Mouse (Mus musculus) frontal cortex, adult (tissue): Measurements from ENCODE around the gene Mien1.

Source experiments
- ATAC-seq: cut with Nextera tagmentation; 2 replicates; pipeline ENCODE4 v1.9.2; 2017; ENCODE audit warnings: mild to moderate bottlenecking, moderate library complexity, mixed read lengths; ENCODE audit not compliant: low TSS enrichment

Mien1 gene

DNA sequence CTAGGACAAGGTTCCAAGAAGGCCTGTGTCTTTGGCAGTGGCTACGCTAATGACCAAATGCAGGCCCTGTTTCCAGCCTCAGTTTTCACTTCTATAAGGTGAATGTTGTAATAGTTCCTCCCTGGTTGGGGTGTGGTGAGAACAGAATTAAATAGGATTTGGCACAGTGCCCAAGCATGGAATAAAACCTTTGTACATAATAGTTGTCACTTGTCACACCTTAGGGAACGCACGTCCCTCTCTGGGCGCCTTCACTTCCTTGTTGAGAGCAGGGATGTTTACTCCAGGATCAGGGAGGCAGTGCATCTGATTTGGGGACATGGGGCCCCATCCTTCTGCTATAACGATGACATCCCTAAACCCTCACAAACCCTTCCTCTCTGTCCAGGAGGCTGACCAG lies 10.4 kb downstream of the Mien1 start:
- ATAC-seq, result no peak

DNA sequence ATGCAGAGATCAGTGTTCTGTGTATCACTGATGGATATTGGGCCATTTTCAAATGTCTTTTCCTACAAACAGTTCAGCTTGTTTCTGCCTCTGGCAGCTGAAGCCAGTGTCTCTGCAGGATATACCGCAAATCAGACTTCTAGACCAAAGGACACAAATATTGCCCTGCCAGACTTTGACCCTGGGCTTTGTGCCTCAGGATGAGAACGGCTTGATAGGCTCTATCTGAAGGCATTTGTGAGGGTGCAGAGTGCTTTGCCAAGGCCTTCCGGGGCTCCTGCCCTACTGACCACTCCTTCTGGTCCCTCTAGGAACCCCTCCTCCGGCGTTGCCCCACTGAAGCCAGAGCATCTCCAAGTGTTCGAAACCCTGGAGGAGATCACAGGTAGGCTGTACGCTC lies 12.2 kb downstream of the Mien1 start:
- no peak for ATAC-seq

DNA sequence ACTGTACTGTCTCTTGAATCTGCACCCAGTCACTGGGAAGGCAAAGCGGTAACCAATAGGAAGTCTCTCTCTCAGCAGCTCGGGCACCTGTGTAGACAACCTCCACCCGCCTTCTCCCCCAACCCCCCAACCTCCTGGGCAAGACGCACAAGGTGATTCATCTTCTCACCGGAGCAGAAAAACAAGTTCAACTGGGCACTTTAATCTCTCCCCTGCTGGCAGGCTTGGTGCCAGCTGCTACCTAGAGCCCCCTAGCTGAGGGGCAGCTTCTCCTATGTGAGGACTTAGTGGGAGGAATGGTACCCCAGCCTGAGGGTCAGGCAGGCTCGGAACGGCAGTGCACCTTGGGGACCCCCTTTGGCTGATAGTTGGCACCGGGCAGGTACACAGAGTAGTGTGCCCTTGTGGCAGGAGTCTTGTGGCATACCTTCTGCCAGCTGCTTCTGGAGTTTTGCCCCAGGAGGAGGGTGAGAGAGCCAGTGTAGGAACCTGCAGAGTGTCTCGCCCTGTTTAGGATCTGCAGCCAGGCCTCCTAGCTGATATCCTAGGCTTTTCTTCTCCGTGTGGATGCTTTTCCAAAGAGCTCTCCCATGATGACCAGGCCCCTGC lies 19.7 kb downstream of the Mien1 start:
- ATAC-seq, result no peak

DNA sequence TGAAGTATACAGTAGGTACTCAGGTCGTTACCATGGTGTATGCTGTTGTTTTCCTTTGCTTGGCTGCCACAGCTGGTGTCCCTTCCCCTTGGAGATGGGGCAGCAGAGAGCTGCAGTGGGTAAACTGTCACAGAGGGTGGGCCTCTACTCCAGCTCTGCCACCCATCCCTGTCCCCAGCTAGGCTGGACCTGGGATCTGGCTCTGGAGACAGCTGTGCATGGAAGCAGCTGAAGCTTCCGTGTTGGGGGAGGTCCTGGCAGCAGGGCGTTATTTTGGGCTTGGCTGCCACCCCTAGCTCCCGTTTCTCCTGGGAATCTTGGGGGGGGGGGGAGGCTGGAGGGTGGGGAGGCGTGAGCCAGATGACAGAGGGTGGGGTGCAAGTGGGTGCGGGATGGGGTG lies 20.5 kb downstream of the Mien1 start:
- no peak for ATAC-seq

DNA sequence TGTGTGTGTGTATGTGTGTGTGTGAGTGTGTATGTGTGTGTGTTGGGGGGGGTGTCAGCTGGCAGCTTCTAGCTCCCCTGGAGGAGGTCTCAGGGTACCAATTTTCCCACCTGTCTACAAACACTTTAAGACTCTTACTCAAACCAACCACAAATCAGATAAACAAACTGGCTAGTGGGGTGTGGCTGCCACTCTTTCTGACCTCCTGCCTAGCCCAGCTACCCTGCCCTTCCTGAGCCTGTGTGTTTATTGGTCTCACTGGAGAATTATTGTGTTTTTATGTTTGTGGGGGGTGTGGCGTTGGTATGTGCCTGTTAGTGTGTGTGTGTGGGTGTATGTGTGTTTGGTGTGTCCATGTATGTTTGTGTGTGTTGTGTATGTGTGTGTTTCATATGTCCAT lies 21.7 kb downstream of the Mien1 start:
- no peak for ATAC-seq

DNA sequence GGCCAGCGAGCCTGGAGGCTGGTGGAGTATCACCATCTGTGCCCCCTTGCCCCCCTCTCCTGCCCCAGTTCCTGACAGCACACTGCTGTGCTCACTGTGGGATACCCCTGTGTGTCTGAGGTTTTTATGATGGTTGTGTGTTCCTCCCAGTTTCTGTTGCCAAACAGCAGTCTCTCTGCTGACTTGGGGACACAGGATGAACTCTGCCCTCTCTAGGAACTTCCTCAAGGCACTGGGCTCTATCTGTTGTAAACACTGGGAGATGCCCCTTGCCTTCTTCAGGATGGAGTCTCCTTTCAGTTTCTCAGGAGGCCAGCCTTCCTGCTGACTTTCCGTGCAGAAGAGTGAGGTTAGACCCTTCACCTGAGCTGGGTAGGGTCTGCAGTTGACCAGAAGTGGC lies 24.6 kb downstream of the Mien1 start:
- ATAC-seq, result no peak

- no peak for ATAC-seq
Measured at GRCm38 (mm10) chr11:98413731-98414130, 25.1 kb downstream of the Mien1 start.

DNA sequence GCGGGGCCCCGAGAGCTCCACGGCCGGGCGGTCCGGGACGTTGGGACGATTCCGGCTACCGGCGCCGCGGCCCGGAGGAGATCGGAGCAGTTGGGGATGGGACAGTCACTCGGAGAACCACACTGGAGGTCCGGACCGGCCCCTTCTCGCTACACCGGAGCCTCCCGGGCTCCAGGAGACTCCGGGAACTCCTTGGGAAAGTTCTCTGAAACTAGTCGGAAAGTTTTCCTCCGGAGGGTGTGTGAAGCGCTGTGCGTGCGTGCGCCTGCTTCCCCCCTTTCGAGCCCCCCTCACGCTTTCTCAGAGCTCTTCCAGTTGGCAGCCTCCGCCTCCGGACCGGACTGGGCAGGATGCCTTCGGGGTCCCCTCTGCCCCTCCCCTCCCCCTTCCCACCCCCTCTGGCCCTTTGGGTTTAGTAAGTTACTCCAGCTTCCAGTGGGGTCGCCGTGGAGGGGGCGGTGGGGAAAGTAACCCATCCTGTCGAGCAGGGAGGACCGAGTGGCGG lies 25.9 kb downstream of the Mien1 start:
- no peak for ATAC-seq

DNA sequence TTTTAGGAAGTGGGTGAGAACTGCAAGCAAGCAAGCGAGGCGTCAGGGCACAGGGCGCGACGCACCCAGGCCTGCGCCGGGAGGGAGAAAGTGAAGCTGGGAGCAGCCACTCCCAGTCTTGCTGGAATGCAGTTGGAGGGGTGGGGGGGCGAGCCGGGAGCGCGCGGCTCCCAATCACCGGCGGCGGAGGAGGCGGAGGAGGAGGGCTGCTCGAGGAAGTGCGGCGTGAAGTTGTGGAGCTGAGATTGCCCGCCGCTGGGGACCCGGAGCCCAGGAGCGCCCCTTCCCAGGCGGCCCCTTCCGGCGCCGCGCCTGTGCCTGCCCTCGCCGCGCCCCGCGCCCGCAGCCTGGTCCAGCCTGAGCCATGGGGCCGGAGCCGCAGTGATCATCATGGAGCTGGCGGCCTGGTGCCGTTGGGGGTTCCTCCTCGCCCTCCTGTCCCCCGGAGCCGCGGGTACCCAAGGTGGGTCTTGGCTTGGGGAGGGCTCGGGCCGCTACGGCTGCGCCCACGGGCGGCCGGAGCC lies 26.5 kb downstream of the Mien1 start, which contains the start of gene Erbb2:
Gene Erbb2 (plus strand): TSS at position 198 of the 524 bp plus-strand sequence.
- ATAC-seq, result peak; percentile 41; the same call in 1 of the 2 replicates

DNA sequence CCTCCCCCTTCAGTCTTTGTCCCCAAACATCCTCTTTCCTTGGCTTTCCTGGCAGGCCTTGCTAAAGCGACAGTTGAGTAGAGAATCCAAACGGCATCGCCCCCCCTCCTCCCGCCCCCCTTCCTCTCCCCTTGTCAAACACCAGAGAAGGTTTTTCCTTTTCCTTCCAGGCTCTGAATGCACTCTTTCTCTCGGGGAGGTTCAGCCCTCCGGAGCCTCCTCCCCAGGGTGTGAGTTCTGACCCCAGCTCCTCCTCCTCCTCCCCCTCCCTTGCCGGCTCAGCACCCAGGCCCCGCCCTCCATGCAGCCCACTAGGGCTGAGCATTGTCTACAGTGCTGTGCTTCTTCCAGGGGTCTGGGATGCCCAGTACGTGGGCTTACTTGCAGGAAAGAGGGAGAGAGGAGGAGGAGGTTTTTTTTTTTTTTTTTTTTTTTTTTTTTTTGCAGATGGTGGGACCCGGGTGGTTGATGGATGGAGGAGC lies 29.4 kb downstream of the Mien1 start:
- no peak for ATAC-seq

DNA sequence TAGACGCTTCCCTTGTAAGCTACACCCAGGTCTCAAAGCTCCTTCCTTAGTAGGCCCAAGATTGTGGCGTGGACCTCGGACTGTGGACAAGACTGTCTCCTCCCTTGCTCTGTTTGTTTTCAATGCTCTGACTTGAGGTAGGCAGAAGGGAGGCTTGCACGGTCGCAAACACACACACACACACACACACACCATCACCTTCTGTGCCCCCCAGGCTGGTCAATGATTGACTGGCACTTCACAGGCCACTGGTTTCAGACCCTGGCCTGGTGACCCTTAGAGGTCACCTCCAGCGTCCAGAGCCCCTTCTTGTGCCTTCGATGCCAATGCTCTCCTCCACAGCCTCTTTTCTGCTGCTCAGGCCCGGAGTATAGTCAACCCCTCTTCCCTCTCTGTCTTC lies 29.9 kb downstream of the Mien1 start:
- no peak for ATAC-seq

DNA sequence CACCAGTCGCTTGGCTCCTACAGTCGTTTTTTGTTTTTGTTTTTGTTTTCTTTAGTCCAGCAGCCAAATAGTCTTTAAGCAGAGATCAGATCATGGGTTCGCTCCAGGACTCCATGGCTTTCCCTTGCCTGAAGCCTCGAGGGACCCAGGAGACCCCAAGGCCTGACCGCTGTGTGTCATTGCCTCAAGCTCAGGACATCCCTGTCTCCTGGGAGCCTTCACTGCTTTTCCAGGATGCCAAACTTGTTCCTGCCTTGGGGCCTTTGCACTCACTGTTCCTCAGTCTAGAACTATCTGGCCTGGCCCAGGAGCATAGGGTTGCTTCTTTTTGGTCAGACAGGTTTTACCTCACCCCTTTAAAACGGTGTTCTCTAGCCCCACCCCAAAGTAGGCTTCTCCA lies 32.2 kb downstream of the Mien1 start:
- no peak for ATAC-seq

GRCm38 (mm10) chr11:98400816-98401215 lies 38.0 kb downstream of the Mien1 start:
- no peak for ATAC-seq

- ATAC-seq, result peak; percentile 90
Measured at GRCm38 (mm10) chr11:98400161-98400726, 38.5 kb downstream of the Mien1 start, which contains the start of gene Pgap3. Gene Pgap3, minus strand, starts transcription at chr11:98400490.

- ATAC-seq, result no peak
Measured at GRCm38 (mm10) chr11:98397946-98398345, 40.8 kb downstream of the Mien1 start.

DNA sequence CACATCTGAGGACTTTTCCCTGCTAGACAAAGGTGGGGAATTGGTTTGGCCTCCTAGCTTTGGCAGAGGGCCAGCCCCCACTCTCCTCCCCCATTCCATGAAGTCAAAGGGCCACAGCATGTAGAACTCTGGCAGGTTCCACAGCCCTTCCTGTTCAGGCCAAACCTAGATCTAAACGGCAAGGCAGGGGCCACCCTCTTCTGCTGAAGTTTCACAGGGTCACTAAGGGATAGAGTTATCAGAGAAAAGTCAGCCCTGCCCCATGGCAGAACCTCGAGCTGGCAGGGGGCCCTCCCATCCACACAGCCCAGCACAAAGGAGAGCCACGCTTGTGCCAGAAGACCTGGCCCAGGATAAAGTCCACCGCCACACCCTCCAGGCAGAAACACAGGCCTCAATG lies 43.8 kb downstream of the Mien1 start:
- ATAC-seq, result no peak

- ATAC-seq, result no peak
Measured at GRCm38 (mm10) chr11:98394301-98394700, 44.5 kb downstream of the Mien1 start.

- no peak for ATAC-seq
Measured at GRCm38 (mm10) chr11:98393317-98393716, 45.5 kb downstream of the Mien1 start.

- ATAC-seq, result no peak
Measured at GRCm38 (mm10) chr11:98392645-98393044, 46.1 kb downstream of the Mien1 start.

DNA sequence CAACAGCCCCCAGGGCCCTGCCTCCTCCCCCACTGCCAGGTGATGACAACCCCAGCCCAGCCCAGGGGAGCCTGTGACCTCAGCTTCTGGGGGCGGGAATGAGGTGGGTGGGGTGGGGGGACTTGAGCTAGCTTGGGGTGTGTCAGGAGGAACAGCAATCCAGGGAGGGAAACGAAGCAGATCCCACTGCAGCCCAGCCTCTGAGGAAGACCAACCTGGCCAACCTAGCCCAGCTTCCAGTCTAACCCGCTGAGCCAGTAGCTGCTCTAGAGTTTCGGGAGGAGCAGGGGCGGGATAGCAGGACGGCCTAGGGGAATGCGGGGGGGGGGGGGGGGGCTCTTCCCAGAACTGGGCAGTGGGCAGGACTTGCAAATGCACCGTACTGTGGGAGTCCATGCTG lies 46.8 kb downstream of the Mien1 start:
- ATAC-seq, result no peak

GRCm38 (mm10) chr11:98390141-98390540 lies 48.6 kb downstream of the Mien1 start:
- ATAC-seq, result no peak

GRCm38 (mm10) chr11:98389221-98389780 lies 49.5 kb downstream of the Mien1 start:
- ATAC-seq, result peak; percentile 56; the same call in 1 of the 2 replicates

DNA sequence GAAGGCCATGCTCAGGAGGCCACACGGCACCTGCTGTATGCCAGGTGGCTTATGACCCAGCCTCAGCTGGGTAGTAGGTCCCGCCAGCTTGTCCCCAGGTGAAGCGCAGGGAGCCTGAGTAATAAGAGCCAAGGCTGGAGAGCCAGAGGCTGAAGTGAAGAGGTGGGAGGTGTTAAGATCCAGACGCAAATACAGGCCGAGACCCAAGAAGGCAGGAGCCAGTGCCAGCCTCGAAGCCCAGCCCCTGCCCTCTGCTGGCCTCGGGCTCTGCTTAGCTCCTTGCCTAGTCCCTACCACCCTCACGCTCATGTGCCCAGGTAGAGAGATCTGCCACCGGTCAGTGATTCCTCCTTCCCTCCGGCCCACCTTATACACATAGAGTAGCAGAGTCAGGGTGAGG lies 50.5 kb downstream of the Mien1 start:
- no peak for ATAC-seq
